Mouse (Mus musculus) thymus, postnatal 25 days (tissue): ENCODE results near the gene Krtap19-9b.

ENCODE experiments used
- DNase-seq: peaks from one replicate; pipeline ENCODE4 v3.0.0; 2022

Gene Krtap19-9b

DNA sequence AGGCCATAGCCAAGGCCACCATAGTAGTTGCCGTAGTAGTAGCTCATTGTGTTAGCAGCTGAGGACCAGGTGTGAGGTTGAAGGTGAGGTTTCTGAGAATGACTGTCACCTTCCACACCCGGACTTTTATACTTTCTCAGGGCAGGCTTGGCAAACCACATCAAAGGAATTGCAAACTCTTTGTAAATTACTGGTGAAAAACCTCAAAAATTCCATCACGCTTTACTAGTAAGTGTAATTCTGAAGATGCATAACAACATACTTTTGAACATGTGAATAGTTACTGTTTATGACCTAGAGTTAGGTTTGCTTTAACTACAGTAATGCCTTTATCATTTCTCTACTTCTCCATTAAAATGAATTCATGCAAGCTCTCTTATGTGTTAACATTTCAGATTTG, at the start of gene Krtap19-9b:
Gene Krtap19-9b, minus strand, starts transcription at position 101 of the 400 bp plus-strand sequence.
- no peak for DNase-seq

DNA sequence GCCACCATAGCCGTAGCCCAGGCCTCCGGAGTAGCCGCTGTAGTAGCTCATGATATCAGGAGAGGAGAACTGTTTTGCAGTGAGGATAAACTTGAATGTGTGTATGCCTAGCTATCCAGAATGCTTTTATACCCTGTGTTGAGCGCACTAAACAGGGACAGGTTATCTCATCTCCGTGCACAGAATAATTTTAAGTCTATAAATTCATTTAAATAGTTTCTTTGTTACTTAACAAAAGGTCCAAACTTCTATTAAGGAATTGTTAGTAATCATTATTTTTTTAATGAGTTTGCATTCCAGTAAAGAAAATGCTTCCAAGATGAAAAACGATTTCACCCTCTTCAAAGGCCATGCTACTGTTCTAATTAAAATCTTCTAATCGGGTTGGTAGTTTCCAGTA, 30.7 kb upstream of the Krtap19-9b start, which contains the start of gene Krtap16-3:
Gene Krtap16-3, minus strand, starts transcription at position 101 of the 400 bp plus-strand sequence.
- no peak for DNase-seq

DNA sequence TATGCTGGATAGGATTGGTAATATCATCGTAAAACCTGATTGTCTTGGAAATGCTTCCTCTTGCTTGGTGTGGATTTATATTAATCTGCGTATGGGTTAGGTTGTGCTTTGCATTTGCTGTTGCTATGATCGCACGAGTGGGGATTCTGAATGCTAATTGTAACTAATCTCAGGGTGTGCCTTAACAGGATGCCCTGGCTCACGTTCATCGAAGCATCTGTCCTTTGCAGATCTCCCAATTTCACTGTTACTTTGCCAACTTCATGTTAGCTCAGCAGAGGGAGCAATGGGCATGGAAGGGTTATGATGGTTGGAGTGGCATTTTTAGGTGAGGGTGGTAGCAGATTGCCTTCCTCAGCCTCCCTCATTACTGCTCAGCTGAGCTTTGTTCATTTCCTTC, 9.0 kb upstream of the Krtap19-9b start:
- no peak for DNase-seq

DNA sequence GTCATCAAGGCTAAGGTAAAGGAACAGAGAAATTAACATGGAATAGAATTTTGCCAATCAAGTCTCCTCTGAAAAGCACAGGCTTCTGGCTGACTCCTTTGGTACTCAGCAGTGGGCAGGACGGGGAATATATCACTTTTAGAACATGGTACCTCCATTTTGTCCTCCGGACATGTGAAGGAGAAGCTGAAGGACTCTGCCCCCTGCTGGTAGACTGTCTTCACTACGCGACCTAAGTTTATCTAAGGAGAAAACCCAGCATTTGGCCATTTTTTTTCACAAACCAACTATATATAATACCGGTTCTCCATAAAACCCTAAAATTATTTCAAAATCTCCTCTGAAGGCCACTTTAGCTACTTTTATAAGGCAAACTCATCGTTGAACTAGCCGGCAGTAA, 6.2 kb upstream of the Krtap19-9b start:
- no peak for DNase-seq

DNA sequence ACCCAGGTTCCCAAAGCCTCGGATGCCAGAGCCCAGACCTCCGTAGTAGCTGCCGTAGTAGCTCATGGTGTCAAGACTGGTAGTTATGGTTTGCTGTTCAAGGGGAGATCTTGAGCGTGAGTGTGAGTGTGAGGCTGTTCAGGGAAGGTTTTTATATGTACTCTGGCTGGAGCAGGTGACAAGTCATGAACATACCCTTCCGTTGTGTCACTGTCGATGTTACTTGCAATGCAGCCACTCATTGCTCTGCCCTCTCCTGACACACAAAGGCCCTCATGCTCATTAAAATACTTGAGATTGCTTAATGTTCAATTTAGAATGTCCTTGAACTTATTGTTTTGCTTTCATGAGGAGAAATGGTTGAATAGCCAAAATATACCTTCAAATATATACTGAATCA, 35.7 kb downstream of the Krtap19-9b start, which contains the start of gene Krtap19-5:
Gene Krtap19-5, minus strand, starts transcription at position 101 of the 400 bp plus-strand sequence.
- DNase-seq: no peak

DNA sequence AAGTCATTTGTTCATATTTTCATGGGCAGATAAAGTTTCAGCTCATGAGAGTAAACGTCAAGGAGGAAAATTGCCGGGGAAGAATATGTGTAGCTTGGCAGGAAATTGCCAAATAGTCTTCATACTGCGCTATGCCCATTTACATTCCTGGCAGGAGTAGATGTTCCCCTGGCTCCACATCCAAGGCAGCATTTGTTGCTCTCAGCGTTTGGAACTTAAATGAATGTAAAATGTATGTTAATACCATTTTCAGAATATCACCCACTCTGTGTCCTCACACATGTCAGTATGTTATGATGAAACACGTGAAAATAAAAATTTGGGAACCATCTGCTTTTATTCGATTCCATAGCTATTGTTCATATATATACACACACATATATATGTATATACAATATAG, 45.2 kb downstream of the Krtap19-9b start:
- no peak for DNase-seq

DNA sequence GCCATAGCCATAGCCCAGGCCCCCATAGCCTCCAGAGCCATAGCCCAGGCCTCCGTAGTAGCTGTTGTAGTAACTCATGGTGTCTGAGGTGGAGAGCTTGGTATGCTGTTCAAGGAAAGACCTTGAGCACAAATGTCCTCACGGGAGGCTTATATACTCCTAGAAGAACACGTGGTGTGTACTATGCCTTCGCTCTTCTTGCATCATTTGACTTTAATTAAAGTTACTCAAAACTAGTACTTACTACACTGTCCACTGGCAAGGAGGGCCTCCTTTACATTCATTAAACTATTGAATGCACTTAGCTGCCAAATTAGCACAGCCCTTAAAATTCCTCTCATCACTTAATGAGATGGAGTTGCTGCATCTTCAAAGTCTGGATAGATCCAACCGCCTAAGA, 47.1 kb downstream of the Krtap19-9b start, which contains the start of gene Krtap19-4:
Gene Krtap19-4, minus strand, starts transcription at position 101 of the 400 bp plus-strand sequence.
- no peak for DNase-seq
